Mouse (Mus musculus) midbrain, embryonic 12.5 days (tissue): Measurements from ENCODE around the gene Pecam1. TPM values are rescaled to one million over a fixed set of nuclear protein-coding genes. Genes with fewer than 3 reads are reported as not detected.

Source experiments
- ATAC-seq: fragments of 200-750 bp; cut with Nextera tagmentation; 2 replicates; pipeline ENCODE4 v1.8.0; 2017; ENCODE audit warnings: low read depth, moderate TSS enrichment, moderate library complexity; ENCODE audit not compliant: low FRiP score
- H3K27ac ChIP-seq: fragments of 300-500 bp; sonication (generic); replicated peaks from 2 replicates; pipeline ENCODE4 v1.5.1; 2016; ENCODE audit warnings: mild to moderate bottlenecking
- H3K27me3 ChIP-seq: fragments of 300-500 bp; sonication (generic); 2 replicates; pipeline ENCODE4 v1.6.1; 2016; ENCODE audit warnings: mild to moderate bottlenecking
- H3K36me3 ChIP-seq: fragments of 300-500 bp; sonication (generic); 2 replicates; pipeline ENCODE4 v1.6.1; 2016
- H3K4me1 ChIP-seq: fragments of 300-500 bp; sonication (generic); 2 replicates; pipeline ENCODE4 v1.6.1; 2016
- H3K4me2 ChIP-seq: fragments of 300-500 bp; sonication (generic); replicated peaks from 2 replicates; pipeline ENCODE4 v1.6.1; 2016; ENCODE audit warnings: mild to moderate bottlenecking, moderate library complexity
- H3K4me3 ChIP-seq: fragments of 300-500 bp; sonication (generic); 2 replicates; pipeline ENCODE4 v1.5.1; 2016; ENCODE audit warnings: mild to moderate bottlenecking
- H3K9ac ChIP-seq: fragments of 300-500 bp; sonication (generic); replicated peaks from 2 replicates; pipeline ENCODE4 v1.6.1; 2016; ENCODE audit warnings: mild to moderate bottlenecking, moderate library complexity
- H3K9me3 ChIP-seq: fragments of 300-500 bp; sonication (generic); 2 replicates; pipeline ENCODE4 v1.6.1; 2016; ENCODE audit warnings: mild to moderate bottlenecking
- WGBS: fragments of 180-500 bp; shearing (Covaris S2); methylation state at CpG from one replicate; pipeline ENCODE4 v1.1.7; 2016; 5-methylcytosine and 5-hydroxymethylcytosine counted together
- polyA plus RNA-seq: library from polyadenylated mRNA; unstranded; fragments of >200 nt; fragmentation: Nextera tagmentation; extraction: Ambion mirVana; gene quantifications from 2 replicates; pipeline ENCODE4 v1.2.1, GENCODE M21; 2016

Gene Pecam1
- polyA plus RNA-seq, 1 experiment from 2014 or later: 19.4 TPM

GRCm38 (mm10) chr11:106702584-106702983 lies 47.8 kb downstream of the Pecam1 start:
- Histone ChIP-seq H3K36me3 (no peaks in the 10 kb centered on the region), H3K4me1 (no peaks in the 10 kb centered on the region), H3K27ac (no peak overlapping the region), H3K9me3 (no peaks in the 10 kb centered on the region), H3K27me3 (no peaks in the 10 kb centered on the region), H3K9ac (no peak overlapping the region), H3K4me3 (no peak overlapping the region), H3K4me2 (no peak overlapping the region)
- WGBS: 80% methylated on average over 3 of the region's 3 CpGs
- ATAC-seq: no peak

GRCm38 (mm10) chr11:106701589-106701988 lies 48.8 kb downstream of the Pecam1 start:
- Histone ChIP-seq H3K4me3 (no peak overlapping the region), H3K9me3 (no peaks in the 10 kb centered on the region), H3K4me1 (no peaks in the 10 kb centered on the region), H3K9ac (no peak overlapping the region), H3K36me3 (no peaks in the 10 kb centered on the region), H3K27ac (no peak overlapping the region), H3K4me2 (no peak overlapping the region), H3K27me3 (no peaks in the 10 kb centered on the region)
- WGBS: 72% methylated on average over 9 of the region's 9 CpGs
- ATAC-seq: no peak

GRCm38 (mm10) chr11:106699083-106699482 lies 51.3 kb downstream of the Pecam1 start:
- 95% methylated on average over 9 of the region's 9 CpGs for WGBS
- H3K4me1 ChIP-seq: no peaks in the 10 kb centered on the region
- no peak overlapping the region for H3K27ac ChIP-seq
- H3K4me2 ChIP-seq: no peak overlapping the region
- H3K9ac ChIP-seq: no peak overlapping the region
- H3K4me3 ChIP-seq: no peak overlapping the region
- H3K36me3 ChIP-seq: no peaks in the 10 kb centered on the region
- no peaks in the 10 kb centered on the region for H3K27me3 ChIP-seq
- ATAC-seq: no peak
- H3K9me3 ChIP-seq: no peaks in the 10 kb centered on the region

GRCm38 (mm10) chr11:106698289-106698688 lies 52.1 kb downstream of the Pecam1 start:
- H3K4me2 ChIP-seq: no peak overlapping the region
- WGBS: 89% methylated on average over 6 of the region's 6 CpGs
- H3K9me3 ChIP-seq: no peaks in the 10 kb centered on the region
- no peaks in the 10 kb centered on the region for H3K27me3 ChIP-seq
- H3K4me3 ChIP-seq: no peak overlapping the region
- H3K36me3 ChIP-seq: no peaks in the 10 kb centered on the region
- no peak overlapping the region for H3K9ac ChIP-seq
- no peak overlapping the region for H3K27ac ChIP-seq
- H3K4me1 ChIP-seq: no peaks in the 10 kb centered on the region
- ATAC-seq: no peak

GRCm38 (mm10) chr11:106695917-106696316 lies 54.5 kb downstream of the Pecam1 start:
- H3K9me3 ChIP-seq: no peaks in the 10 kb centered on the region
- no peaks in the 10 kb centered on the region for H3K36me3 ChIP-seq
- no peak overlapping the region for H3K9ac ChIP-seq
- no peak overlapping the region for H3K4me3 ChIP-seq
- H3K27ac ChIP-seq: no peak overlapping the region
- 96% methylated on average over 3 of the region's 3 CpGs for WGBS
- no peaks in the 10 kb centered on the region for H3K4me1 ChIP-seq
- no peak for ATAC-seq
- no peak overlapping the region for H3K4me2 ChIP-seq
- H3K27me3 ChIP-seq: no peaks in the 10 kb centered on the region

- Histone ChIP-seq H3K27ac (no peak overlapping the region), H3K4me2 (no peak overlapping the region), H3K4me1 (no peaks in the 10 kb centered on the region), H3K9ac (no peak overlapping the region), H3K36me3 (no peaks in the 10 kb centered on the region), H3K9me3 (0 out of 2 replicates have a peak, but pooled peaks cover 3% of the 10 kb centered on the region), H3K4me3 (no peak overlapping the region), H3K27me3 (no peaks in the 10 kb centered on the region)
- WGBS: 82% methylated on average over 4 of the region's 4 CpGs
- ATAC-seq: no peak
Measured at GRCm38 (mm10) chr11:106692890-106693289, 57.5 kb downstream of the Pecam1 start.

GRCm38 (mm10) chr11:106688375-106688774 lies 62.1 kb downstream of the Pecam1 start:
- WGBS: 84% methylated on average over 5 of the region's 5 CpGs

GRCm38 (mm10) chr11:106687293-106687692 lies 63.1 kb downstream of the Pecam1 start:
- no peaks in the 10 kb centered on the region for H3K36me3 ChIP-seq
- WGBS: 91% methylated on average over 9 of the region's 9 CpGs
- H3K9me3 ChIP-seq: 0 out of 2 replicates have a peak, but pooled peaks cover 3% of the 10 kb centered on the region
- no peaks in the 10 kb centered on the region for H3K27me3 ChIP-seq
- no peak overlapping the region for H3K4me3 ChIP-seq
- ATAC-seq: no peak
- H3K9ac ChIP-seq: no peak overlapping the region
- no peak overlapping the region for H3K4me2 ChIP-seq
- H3K4me1 ChIP-seq: no peaks in the 10 kb centered on the region
- no peak overlapping the region for H3K27ac ChIP-seq

More at GRCm38 (mm10) chr11:106688375-106688774, 62.1 kb downstream of the Pecam1 start:
- Histone ChIP-seq H3K4me2 (no peak overlapping the region), H3K27ac (no peak overlapping the region), H3K4me3 (no peak overlapping the region), H3K36me3 (no peaks in the 10 kb centered on the region), H3K9me3 (0 out of 2 replicates have a peak, but pooled peaks cover 3% of the 10 kb centered on the region), H3K4me1 (no peaks in the 10 kb centered on the region), H3K27me3 (no peaks in the 10 kb centered on the region), H3K9ac (no peak overlapping the region)
- ATAC-seq: no peak

GRCm38 (mm10) chr11:106684027-106684426 lies 66.4 kb downstream of the Pecam1 start:
- Histone ChIP-seq H3K36me3 (no peaks in the 10 kb centered on the region), H3K9me3 (no peaks in the 10 kb centered on the region)
- ATAC-seq: no peak

GRCm38 (mm10) chr11:106683345-106683744 lies 67.1 kb downstream of the Pecam1 start:
- Histone ChIP-seq H3K27ac (no peak overlapping the region), H3K9ac (no peak overlapping the region), H3K36me3 (no peaks in the 10 kb centered on the region), H3K27me3 (no peaks in the 10 kb centered on the region), H3K9me3 (no peaks in the 10 kb centered on the region), H3K4me3 (no peak overlapping the region), H3K4me2 (no peak overlapping the region), H3K4me1 (no peaks in the 10 kb centered on the region)
- WGBS: 77% methylated on average over 3 of the region's 3 CpGs
- no peak for ATAC-seq

More at GRCm38 (mm10) chr11:106684027-106684426, 66.4 kb downstream of the Pecam1 start:
- no peak overlapping the region for H3K9ac ChIP-seq
- no peak overlapping the region for H3K4me2 ChIP-seq
- H3K27me3 ChIP-seq: no peaks in the 10 kb centered on the region
- WGBS: 93% methylated on average over 8 of the region's 8 CpGs
- H3K27ac ChIP-seq: no peak overlapping the region
- H3K4me1 ChIP-seq: no peaks in the 10 kb centered on the region
- no peak overlapping the region for H3K4me3 ChIP-seq

- Histone ChIP-seq H3K4me3 (no peak overlapping the region), H3K9ac (no peak overlapping the region), H3K4me2 (no peak overlapping the region), H3K27me3 (no peaks in the 10 kb centered on the region), H3K4me1 (no peaks in the 10 kb centered on the region), H3K9me3 (no peaks in the 10 kb centered on the region), H3K36me3 (no peaks in the 10 kb centered on the region), H3K27ac (no peak overlapping the region)
- WGBS: 85% methylated on average over 6 of the region's 6 CpGs
- no peak for ATAC-seq
Measured at GRCm38 (mm10) chr11:106681138-106681537, 69.3 kb downstream of the Pecam1 start.

GRCm38 (mm10) chr11:106679874-106680273 lies 70.6 kb downstream of the Pecam1 start:
- Histone ChIP-seq H3K9ac (no peak overlapping the region), H3K4me2 (no peak overlapping the region), H3K27me3 (no peaks in the 10 kb centered on the region), H3K4me1 (peaks cover 4% of the 10 kb centered on the region), H3K9me3 (no peaks in the 10 kb centered on the region), H3K27ac (no peak overlapping the region), H3K36me3 (no peaks in the 10 kb centered on the region), H3K4me3 (no peak overlapping the region)
- no peak for ATAC-seq
- WGBS: 60% methylated on average over 6 of the region's 6 CpGs

- no peak for ATAC-seq
Measured at GRCm38 (mm10) chr11:106677910-106678591, 72.4 kb downstream of the Pecam1 start.

More at GRCm38 (mm10) chr11:106677910-106678591, 72.4 kb downstream of the Pecam1 start:
- peaks cover 16% of the 10 kb centered on the region for H3K4me1 ChIP-seq
- no peak overlapping the region for H3K27ac ChIP-seq
- H3K9me3 ChIP-seq: no peaks in the 10 kb centered on the region
- no peaks in the 10 kb centered on the region for H3K27me3 ChIP-seq
- H3K9ac ChIP-seq: no peak overlapping the region
- no peak overlapping the region for H3K4me2 ChIP-seq
- H3K4me3 ChIP-seq: no peak overlapping the region
- WGBS: 83% methylated on average over 10 of the region's 10 CpGs
- H3K36me3 ChIP-seq: no peaks in the 10 kb centered on the region
